Mouse (Mus musculus) v-Abl transformed pro-B cells (cell line): ENCODE measurements at regions not wholly inside any gene's neighbourhood (a gene's known extent, or its start where the extent isn't known, plus 50 kb on each side); places are given as distances from the start of the nearest gene placed in this dataset.

Source experiments
- in situ Hi-C, 2 experiments: fragments of 400-800 bp; cut with MboI; formaldehyde crosslinking; loops; one replicate each; pipeline ENCODE4 v1.15.1; 2025; ENCODE audit not compliant: unreplicated experiment in 2 of 2

DNA sequence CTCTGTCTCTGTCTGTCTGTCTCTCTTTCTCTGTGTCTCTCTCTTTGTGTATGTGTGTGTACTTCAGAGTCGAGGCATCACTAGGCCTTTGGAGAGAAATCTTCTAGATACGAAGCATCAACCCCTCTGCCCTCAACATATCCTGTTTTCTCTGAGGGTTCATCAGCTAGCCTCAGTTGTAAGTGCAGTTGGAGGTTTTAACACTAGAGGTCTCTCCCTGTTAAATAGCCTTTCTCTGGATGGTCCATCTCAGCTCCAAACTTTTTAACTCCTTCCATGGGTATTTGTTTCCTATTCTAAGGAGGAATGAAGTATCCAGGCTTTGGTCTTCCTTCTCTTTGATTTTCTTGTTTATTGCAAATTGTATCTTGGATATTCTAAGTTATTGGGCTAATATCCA, 147.8 kb upstream of the Defb41 start:
- in situ Hi-C loops: no loop called here

DNA sequence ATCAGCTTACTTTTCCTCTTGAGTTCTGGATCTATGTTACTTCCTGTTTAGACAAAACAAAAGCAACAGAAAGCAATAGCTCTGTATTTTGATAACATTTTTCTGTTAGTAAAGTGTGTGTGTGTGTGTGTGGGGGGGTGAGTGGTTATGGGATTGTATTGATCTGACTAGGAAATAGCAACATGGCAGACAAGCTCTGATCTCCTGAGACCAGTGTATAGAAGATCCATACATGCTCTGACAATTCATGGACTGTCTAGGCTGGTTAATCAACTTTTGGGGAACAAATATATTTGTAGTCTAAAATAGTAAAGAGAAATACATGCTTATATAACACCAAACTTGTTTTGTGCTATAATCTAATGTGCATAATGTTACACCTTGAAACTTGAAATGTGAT, 124.7 kb upstream of the Defb41 start:
- in situ Hi-C loops: no loop called here

DNA sequence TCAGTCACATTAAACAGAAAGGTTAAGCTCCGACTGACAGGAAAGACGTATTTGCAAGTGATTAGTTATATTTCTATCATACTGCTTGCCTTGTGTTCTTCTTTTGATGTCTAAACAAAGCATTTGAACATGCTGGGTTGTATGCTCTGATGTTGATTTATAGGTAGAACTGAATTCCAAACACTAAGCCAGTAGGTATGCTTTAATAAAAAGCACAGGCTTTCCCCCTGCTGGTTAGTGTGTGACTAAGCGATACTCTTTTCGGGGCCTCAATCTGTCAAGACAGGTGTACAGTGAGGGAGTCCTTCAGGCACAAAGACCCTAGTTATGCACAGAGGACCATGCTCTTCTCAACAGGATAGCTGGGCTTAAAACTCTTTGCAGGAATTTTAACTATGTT, 119.1 kb upstream of the Defb41 start:
- in situ Hi-C loops: no loop called here

DNA sequence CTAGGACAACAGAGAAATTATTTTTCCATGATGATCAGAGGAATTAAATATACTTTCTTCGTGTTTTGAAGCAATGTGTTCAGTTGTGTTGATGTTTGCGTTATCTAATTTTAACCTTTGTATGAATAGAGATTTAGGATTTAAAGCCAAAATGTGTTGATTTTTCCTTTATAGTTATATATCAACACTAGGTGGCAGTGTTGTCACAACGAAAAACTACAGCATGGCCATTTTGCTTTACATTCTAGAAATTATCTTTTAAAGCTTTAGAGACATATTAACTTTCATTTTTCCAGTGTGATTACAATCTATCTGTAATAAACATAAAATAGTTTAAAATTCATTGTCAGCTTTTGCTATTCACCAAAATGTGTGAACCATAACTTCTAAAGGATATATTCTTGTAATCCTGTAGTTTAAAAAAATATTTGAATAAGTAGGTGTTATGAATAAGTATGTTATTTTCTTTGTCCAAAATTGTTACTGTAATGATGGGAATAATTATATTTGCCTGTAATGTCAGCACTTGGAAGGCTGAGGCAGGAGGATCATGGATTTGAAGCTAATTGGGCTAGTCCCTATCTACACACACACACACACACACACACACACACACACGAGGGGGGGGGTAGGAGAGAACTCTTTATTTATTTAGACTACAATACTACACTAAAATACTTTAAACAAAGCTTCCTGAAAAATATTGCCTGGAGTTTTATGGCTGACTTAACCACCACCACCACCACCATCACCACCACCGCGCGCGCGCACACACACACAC, 95.2 kb upstream of the Defb41 start:
- in situ Hi-C loops: loop anchor here in 1 of 2 experiments (25.0 kb wide), 1 partner anchor 827 kb away; no protein-coding TSS in a partner anchor

DNA sequence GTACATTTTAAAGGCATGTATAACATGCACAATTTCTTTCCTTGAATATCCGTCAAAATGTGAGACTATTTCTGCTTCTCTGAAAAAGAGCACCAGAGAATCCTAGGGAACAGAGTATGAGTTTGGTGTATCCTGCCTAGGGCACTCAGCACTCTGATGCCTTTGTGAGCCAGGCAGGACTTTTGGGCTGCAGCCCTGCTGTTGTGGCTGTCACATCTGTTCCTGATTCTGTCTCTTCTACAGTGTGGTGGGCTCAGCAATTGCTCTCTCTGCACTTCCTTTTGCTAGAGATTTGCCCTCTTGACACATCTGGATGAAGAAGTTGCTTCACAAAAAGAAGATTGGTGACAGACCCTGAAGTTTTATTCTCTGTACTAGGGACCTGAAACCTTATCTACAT, 73.9 kb upstream of the Defb41 start:
- in situ Hi-C loops: no loop called here
